9 mouse cellular contexts compared by ENCODE assay signal in genomic region chr8:10249156-10249555, GRCm38 (mm10).
DNase-seq lines count a peak whose midpoint lies in the region; ATAC-seq lines count a peak whose summit lies in the region.
"Had no signal": no experiment of that assay in that cellular context is flagged by ENCODE, and none has a peak within 500 bp of the region (broad histone marks: within the 10 kb centered on the region; RNA-seq: fewer than 3 reads in every experiment).

No protein-coding gene starts in this region.

- DNase-seq in layer of hippocampus, adult 18-20 months (ENCODE audit: low spot score in 2 of 2), result peak; percentile 5 to 11
- DNase-seq in layer of hippocampus, adult 8-10 months (ENCODE audit: low spot score in 2 of 2), result no peak
- no peak for DNase-seq in ovary, postnatal 10 days (ENCODE audit: low spot score)
- no peak for DNase-seq in urinary bladder, adult 2 months (ENCODE audit: low spot score)
- no peak for DNase-seq in spleen, postnatal 14 days (ENCODE audit: low spot score in 2 of 2)

- H3K4me3 ChIP-seq in forebrain, embryonic 12.5 days (replicated peaks), result peak overlapping the region; percentile 28
- H3K4me3 ChIP-seq in hindbrain, embryonic 16.5 days (ENCODE audit: low read length), result peak overlapping the region; percentile 38
- H3K4me3 ChIP-seq in neural tube, embryonic 15.5 days (replicated peaks), result peak overlapping the region; percentile 35

- H3K27me3 ChIP-seq in forebrain, embryonic 12.5 days, result peaks cover 6% of the 10 kb centered on the region; the same call in 1 of the 2 replicates
- H3K27me3 ChIP-seq in hindbrain, embryonic 16.5 days (replicated peaks; ENCODE audit: control insufficient read depth, insufficient read depth, low read length), result no peaks in the 10 kb centered on the region
- H3K27me3 ChIP-seq in neural tube, embryonic 15.5 days (replicated peaks), result no peaks in the 10 kb centered on the region

- peak overlapping the region; percentile 56 for H3K4me2 ChIP-seq in forebrain, embryonic 12.5 days
- H3K4me2 ChIP-seq in hindbrain, embryonic 16.5 days (ENCODE audit: low read length), result peak overlapping the region; percentile 61
- H3K4me2 ChIP-seq in neural tube, embryonic 15.5 days, result peak overlapping the region; percentile 64

- H3K4me1 ChIP-seq in forebrain, embryonic 12.5 days, result peaks cover 10% of the 10 kb centered on the region
- H3K4me1 ChIP-seq in hindbrain, embryonic 16.5 days (ENCODE audit: control insufficient read depth, insufficient read depth, low read depth, low read length), result peaks cover 5% of the 10 kb centered on the region; the same call in 1 of the 2 replicates
- H3K4me1 ChIP-seq in neural tube, embryonic 15.5 days, result peaks cover 10% of the 10 kb centered on the region

- no peaks in the 10 kb centered on the region for H3K9me3 ChIP-seq in forebrain, embryonic 12.5 days
- no peaks in the 10 kb centered on the region for H3K9me3 ChIP-seq in hindbrain, embryonic 16.5 days (ENCODE audit: control insufficient read depth, low read length)
- no peaks in the 10 kb centered on the region for H3K9me3 ChIP-seq in neural tube, embryonic 15.5 days (replicated peaks)

- no peak overlapping the region for H3K27ac ChIP-seq in forebrain, embryonic 12.5 days
- H3K27ac ChIP-seq in hindbrain, embryonic 16.5 days (ENCODE audit: low read depth, low read length), result no peak overlapping the region
- peak overlapping the region; percentile 33; the same call in 1 of the 2 replicates for H3K27ac ChIP-seq in neural tube, embryonic 15.5 days (replicated peaks)
- H3K27ac ChIP-seq: liver, embryonic 14.5 days had no signal

- under 1% methylated on average over 15 of the region's 15 CpGs for whole genome bisulfite sequencing in forebrain, embryonic 12.5 days
- WGBS in hindbrain, embryonic 16.5 days, result 1% methylated on average over 15 of the region's 15 CpGs
- 2% methylated on average over 15 of the region's 15 CpGs for WGBS in neural tube, embryonic 15.5 days

- no peaks in the 10 kb centered on the region for H3K36me3 ChIP-seq in forebrain, embryonic 12.5 days (replicated peaks)
- H3K36me3 ChIP-seq in hindbrain, embryonic 16.5 days (ENCODE audit: control insufficient read depth, insufficient read depth, low read length), result no peaks in the 10 kb centered on the region
- H3K36me3 ChIP-seq in neural tube, embryonic 15.5 days, result no peaks in the 10 kb centered on the region

- H3K9ac ChIP-seq in forebrain, embryonic 12.5 days, result no peak overlapping the region
- peak overlapping the region; percentile 31 for H3K9ac ChIP-seq in hindbrain, embryonic 16.5 days (ENCODE audit: low read depth, low read length)
- peak overlapping the region; percentile 42 for H3K9ac ChIP-seq in neural tube, embryonic 15.5 days (replicated peaks)
- H3K9ac ChIP-seq: liver, embryonic 14.5 days had no signal

- ATAC-seq in forebrain, embryonic 12.5 days (ENCODE audit: low FRiP score), result peak; percentile 92
- ATAC-seq in hindbrain, embryonic 16.5 days, result peak; percentile 85
- peak; percentile 74 for ATAC-seq in neural tube, embryonic 15.5 days (ENCODE audit: low FRiP score)

Comparison
In these comparisons a context has a peak if more than half of its experiments do, and no peak if none do; other contexts are left out.
1. DNase-seq: peak in layer of hippocampus, adult 18-20 months (2 of 2); none in layer of hippocampus, adult 8-10 months (0 of 2), ovary, postnatal 10 days (single experiment), urinary bladder, adult 2 months (single experiment) and spleen, postnatal 14 days (0 of 2).
2. Peak in every context shown above with its lines, with median percentiles within 50 percentile points of each other: ATAC-seq, H3K4me2 ChIP-seq and H3K4me3 ChIP-seq.